Mouse (Mus musculus) T-cell, adult 66 days (primary cell): ENCODE data around the gene Fam189b. TPM values are rescaled to one million over a fixed set of nuclear protein-coding genes. Genes with fewer than 3 reads are reported as not detected.

Experiments
- total RNA-seq, 2 experiments: library from RNA; stranded (reverse); gene quantifications; 3 replicates in 1 of 2; 4 replicates in 1 of 2; pipeline ENCODE4 v1.2.4; 2023

Fam189b gene
- total RNA-seq = 100 to 1,000 TPM; 178 to 181 TPM

DNA sequence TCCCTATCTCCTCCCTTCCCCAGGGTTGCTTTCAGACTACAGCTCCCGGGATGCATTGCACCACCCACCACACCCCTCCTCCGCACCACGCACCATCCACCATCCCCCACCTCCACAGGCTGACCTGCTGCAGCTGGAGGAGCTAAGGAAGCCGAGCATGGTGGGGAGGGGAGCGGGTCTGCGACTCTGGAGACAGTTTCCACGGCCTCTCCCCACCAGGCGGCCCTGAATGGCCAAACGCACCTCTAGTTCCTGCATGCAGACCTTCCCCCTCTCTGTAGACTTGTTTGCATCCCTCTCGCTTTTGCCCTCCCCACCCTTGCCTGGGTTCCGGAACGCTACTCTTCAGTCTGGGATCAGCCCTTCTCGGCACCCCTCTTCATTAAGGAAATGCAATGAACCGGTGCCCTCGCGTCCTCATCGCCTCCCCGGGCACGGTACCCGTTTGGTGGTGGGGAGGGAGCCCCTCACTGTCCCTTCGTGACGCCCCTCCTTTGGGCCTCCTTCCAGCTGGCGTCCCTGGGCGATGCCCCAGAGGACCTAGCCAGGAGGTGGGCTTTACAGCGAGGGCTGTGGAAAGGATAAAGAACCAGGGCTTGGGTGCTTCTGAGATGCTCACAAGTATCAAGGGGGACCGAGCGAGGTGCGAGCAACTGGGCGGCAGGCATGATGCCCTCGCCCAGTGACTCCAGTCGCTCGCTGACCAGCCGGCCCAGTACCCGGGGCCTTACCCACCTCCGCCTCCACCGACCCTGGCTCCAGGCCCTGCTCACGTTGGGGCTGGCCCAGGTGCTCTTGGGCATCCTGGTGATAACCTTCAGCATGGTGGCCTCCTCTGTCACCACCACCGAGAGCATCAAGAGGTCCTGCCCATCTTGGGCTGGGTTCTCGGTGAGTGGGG, at the start of gene Fam189b:
Fam189b (plus strand) TSS at position 86 of the 901 bp plus-strand sequence.

DNA sequence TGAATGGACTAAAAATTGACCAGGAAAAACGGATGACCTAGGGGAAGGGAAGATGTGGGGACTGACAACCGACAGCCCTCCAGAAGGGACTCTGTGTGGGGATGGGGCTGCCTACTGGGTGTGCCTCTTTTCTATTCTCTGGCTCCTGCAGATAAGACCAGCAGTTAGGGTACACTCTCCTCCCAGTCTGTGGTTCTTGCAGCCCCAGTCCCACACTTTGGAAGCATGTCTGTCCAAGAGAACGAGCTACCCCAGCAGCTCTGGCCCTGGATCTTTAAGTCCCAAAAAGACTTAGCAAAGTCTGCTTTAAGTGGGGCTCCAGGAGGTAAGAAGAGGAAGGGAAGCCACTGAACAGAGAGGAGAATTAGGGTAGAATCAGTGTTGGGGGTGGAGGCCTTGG, 47.0 kb upstream of the Fam189b start, which contains the start of gene Pklr:
Pklr (plus strand) TSS at position 185 of the 400 bp plus-strand sequence.

DNA sequence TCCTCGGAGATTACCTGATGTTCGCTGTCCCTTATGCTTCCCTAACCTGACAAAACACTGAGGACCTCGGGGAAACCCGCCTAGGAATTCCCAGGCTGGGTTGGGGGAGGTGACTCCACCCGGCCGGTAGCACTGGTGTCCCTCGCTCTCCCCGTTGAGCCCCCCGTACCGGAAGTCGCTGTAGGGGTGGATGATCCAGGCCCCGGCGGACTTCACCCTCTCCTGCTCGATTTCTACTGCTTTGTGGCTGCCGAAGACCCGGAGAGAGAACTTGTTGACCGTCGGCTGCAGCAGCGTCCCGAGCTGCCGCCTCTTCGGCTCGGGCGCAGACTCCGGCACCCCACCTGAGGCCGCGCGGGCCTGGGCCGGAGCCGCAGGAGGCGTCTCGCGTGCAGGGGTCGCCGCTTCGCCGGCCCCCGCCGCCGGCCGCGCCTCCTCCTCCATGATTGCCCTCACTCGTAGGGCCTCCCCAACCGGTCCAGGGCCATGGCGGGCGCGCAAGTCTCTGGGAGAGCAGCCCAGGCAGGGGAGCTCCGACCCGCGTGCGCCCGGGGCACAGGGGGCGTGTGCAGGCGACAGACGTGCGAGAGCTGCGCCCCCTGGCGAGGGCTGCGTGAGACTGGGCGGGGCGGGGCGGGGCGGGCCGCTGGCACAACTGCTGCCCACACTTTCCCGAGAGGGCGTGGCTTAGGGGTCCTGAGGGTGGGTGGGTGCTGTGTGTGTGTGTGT, 23.2 kb upstream of the Fam189b start, which contains the start of gene Hcn3:
Hcn3 (minus strand) TSS at position 581 of the 729 bp plus-strand sequence.

DNA sequence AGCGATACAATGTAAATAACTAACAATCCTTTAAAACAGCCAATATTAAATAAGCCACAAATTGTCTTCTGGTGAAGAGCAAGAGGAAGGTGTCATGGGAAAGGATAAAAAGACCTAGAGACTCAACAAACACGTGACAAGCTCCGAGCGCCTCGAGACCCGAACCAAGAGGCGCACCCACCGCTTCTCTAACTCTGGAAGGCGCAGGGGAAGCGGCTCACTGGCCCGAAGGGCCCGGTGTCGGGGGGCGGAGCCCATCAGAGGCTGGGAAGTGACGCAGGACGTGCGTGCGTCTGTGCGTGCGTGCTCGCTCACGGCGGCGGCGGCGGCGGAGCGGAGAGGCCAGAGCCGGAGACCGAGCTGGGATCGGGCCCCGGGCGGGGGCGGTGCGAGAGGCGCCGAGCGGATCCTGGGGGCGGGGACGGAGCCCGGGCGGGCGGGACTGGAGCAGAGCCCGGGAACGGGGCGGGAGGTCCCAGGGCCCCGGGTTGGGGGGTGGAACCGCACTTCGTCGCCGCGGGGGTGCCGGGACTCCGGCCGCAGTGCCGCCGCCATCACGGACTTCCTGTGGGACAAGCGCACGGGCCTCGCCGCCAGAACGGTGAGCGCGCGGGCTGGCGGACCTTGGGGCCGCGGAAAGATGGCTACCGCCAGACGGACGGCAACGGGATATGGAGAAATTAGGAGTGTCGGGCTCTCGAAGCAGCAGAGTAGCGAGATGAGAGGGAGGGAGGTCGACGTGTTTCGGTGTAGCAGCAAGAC, 18.3 kb upstream of the Fam189b start, which contains the start of gene Clk2:
Clk2 (plus strand) TSS at position 290 of the 762 bp plus-strand sequence.

DNA sequence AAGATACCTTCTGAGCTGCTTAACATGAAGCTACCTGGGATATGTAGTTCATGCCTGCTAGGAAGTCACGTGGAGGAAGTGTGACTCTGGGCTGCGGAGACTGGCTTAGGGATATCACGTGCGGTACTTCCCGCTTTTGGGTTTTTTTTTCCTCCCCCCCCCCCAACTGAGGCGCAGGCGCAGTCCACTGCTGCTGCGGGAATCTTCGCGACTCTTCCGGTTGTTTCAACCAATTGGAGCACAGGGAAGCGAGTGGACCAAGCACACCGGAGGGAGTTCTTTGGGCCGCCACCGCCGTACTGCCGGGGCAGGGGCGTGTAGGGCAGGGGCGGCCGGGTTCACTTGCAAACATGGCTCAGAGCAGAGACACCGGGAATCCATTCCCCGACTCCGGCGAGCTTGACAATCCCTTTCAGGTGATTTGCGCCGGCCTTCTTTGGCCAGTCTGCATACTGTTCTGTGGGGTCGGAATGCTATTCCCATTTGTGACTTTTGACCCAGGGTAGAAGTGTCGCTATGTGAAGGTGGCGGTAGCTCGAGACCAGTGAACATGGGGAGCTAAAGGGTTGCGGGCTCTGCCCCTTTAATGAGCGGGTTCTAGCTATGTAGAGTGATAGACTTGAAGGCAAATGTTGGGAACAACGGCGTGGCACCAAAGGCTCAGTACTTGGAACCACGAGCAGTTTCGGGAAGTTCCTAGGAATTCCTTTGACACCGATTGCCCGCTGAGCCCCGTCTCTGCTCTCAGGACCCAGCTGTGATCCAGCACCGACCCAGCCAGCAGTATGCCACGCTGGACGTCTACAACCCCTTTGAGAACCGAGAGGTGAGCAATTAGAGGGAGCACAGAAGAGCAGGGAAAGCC, 5.5 kb upstream of the Fam189b start, which contains the start of gene Scamp3:
Scamp3 (plus strand) TSS at position 232 of the 865 bp plus-strand sequence.

DNA sequence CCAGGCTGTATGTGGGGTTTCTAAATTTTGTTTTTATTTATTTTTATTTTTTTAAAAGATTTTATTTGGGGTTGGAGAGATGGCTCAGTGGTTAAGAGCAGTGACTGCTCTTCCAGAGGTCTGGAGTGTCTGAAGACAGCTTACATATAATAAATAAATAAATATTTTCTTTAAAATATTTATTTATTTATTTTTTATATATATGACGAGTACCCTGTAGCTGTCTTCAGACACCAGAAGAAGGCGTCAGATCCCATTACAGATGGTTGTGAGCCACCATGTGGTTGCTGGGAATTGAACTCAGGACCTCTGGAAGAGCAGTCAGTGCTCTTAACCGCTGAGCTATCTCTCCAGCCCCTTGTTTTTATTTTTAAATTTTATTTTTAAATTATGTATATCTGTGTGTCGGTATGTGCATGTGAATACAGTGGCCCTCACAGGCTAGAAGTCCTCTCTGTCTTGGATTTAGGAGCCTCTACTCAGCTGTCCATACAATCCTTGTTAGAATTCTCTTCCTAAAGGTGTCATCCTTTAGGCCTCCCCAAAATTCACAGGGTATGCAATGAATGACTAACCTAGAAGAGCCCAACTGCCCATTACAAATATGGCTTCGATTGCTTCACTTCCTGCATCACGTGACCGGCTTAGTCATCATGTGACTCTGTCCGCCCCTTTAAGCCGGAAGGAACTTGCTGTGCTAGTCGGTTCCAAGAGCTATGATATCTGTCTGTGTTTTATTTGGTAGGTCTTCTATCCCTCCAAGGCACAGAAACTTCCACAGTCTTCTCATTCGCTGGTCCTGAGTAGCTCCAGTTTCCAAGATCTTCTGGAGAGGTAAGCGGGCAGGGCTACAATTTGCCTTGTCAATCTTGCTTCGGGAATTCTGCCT, 19.6 kb downstream of the Fam189b start, which contains the start of gene Gba:
Gba (plus strand) TSS at position 676 of the 889 bp plus-strand sequence.

DNA sequence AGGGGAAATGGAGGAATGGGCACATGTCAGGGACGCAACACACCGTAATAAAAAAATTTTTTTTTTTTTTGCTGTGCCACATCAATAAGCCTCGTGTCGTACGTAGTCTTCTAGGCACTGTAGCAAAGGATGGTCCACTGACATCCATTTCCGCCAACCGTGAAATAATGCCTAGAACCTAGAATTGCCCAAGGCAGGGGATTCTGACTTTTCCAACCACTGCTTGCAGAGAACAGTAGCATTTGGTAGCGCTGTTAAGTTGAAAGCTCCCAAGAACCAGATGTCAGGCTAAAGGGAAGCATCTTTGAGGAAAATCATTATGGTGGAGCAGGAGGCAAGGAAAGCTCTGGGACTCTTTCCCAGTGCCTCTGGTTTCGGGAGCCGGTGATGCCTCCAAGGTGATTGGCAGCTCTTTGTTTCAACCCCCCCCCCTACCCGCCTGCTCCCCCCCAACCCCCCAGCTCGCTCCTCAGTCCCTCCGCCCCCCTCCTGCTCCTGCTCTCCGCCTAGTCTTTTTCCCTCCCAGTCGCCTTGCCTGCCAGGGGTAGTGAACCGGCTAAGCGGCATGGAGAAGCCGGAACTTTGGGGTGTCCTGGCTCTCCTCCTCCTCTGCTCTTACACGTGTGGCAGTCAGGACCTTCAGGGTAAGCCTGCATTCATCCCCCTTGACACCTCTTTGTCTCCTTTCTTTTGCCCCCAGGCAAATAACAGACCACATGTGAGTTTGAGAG, 31.9 kb downstream of the Fam189b start, which contains the start of gene Thbs3:
Thbs3 (plus strand) TSS at position 500 of the 731 bp plus-strand sequence.

DNA sequence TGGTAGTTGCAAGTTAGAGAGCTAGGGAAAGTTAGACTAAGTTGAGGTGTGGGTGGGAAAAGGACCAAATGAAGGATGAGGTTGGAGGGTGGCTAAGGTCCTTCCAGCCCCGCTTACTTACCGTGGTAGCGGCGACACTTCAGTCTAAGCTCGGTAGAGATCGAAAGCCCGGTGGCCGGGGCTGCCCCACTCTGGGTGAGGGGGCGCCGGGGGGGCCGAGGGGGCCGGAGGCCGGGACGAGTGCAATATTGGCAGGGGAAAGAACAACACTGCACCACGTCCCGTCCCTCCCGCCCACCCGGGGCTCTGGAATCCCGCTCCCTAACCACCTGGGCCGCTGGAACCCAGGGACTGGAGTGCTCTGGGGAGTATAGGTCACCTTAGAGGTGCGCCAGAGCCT, 44.0 kb downstream of the Fam189b start, which contains the start of gene Mtx1:
Mtx1 (minus strand) TSS at position 189 of the 400 bp plus-strand sequence.

DNA sequence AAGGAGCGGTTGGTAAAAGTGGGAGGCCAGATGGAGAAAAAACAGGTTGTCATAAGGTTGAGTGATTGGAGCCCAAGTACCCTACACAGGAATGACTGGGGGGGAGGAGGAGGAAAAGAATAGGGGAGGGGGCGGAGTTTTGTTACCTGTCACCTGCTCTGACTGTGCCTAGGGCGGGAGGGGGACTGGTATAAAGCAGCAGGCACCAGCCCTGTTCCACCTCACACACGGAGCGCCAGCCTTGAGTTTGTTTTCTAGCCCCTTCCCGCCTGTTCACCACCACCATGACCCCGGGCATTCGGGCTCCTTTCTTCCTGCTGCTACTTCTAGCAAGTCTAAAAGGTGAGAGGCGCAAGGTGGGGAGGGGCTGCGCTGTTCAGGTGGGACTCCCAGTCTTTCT, 45.9 kb downstream of the Fam189b start, which contains the start of gene Muc1:
Muc1 (plus strand) TSS at position 222 of the 400 bp plus-strand sequence.

Other genes starting within 250 kb of the Fam189b start
- gene Ash1l, start 232.5 kb upstream of the Fam189b start, total RNA-seq = 10 to 100 TPM; 82.1 to 86.5 TPM
- 100 to 1,000 TPM in 1 of 2 experiments, 10 to 100 TPM in 1; 94.8 to 105 TPM for gene Dap3, start 232.0 kb upstream of the Fam189b start, total RNA-seq
- 10 to 100 TPM; 61.7 to 65.0 TPM for gene Rusc1, start 89.8 kb upstream of the Fam189b start, total RNA-seq
- under 1 TPM in 1 of 2 experiments, not detected in 1; 0.26 TPM for gene Gm43738, start 82.0 kb upstream of the Fam189b start, total RNA-seq
- 10 to 100 TPM; 32.7 to 40.2 TPM for gene Fdps, start 81.2 kb upstream of the Fam189b start, total RNA-seq
- under 1 TPM; 0.74 to 0.96 TPM for gene Pklr, start 47.0 kb upstream of the Fam189b start, total RNA-seq
- gene Hcn3, start 22.9 kb upstream of the Fam189b start, total RNA-seq = 10 to 100 TPM; 11.3 to 14.4 TPM
- gene Clk2, start 18.3 kb upstream of the Fam189b start, total RNA-seq = 100 to 1,000 TPM; 123 to 131 TPM
- gene Scamp3, start 5.7 kb upstream of the Fam189b start, total RNA-seq = 100 to 1,000 TPM; 159 to 177 TPM
- 10 to 100 TPM; 64.0 to 68.6 TPM for gene Gba, start 19.8 kb downstream of the Fam189b start, total RNA-seq
- gene Thbs3, start 32.0 kb downstream of the Fam189b start, total RNA-seq = 1 to 10 TPM; 3.4 to 6.3 TPM
- gene Mtx1, start 43.9 kb downstream of the Fam189b start, total RNA-seq = 10 to 100 TPM; 85.4 to 95.2 TPM
- gene Muc1, start 45.9 kb downstream of the Fam189b start, total RNA-seq = under 1 TPM in 1 of 2 experiments, not detected in 1; 0.87 TPM
- gene Krtcap2, start 62.8 kb downstream of the Fam189b start, total RNA-seq = 100 to 1,000 TPM; 100 to 110 TPM
- gene Trim46, start 63.2 kb downstream of the Fam189b start, total RNA-seq = 1 to 10 TPM; 1.6 to 2.3 TPM
- 10 to 100 TPM; 68.1 to 70.0 TPM for gene Dpm3, start 76.2 kb downstream of the Fam189b start, total RNA-seq
- gene Slc50a1, start 87.4 kb downstream of the Fam189b start, total RNA-seq = 100 to 1,000 TPM in 1 of 2 experiments, 10 to 100 TPM in 1; 98.1 to 113 TPM
- gene Efna1, start 98.0 kb downstream of the Fam189b start, total RNA-seq = not detected
- not detected for gene Efna3, start 139.8 kb downstream of the Fam189b start, total RNA-seq
- not detected for gene Efna4, start 154.9 kb downstream of the Fam189b start, total RNA-seq
- 10 to 100 TPM; 11.4 to 12.0 TPM for gene Adam15, start 166.9 kb downstream of the Fam189b start, total RNA-seq
- gene Dcst2, start 178.8 kb downstream of the Fam189b start, total RNA-seq = not detected
- gene Dcst1, start 182.1 kb downstream of the Fam189b start, total RNA-seq = under 1 TPM in 1 of 2 experiments, not detected in 1; 0.76 TPM
- gene Zbtb7b, start 211.6 kb downstream of the Fam189b start, total RNA-seq = 100 to 1,000 TPM in 1 of 2 experiments, 10 to 100 TPM in 1; 98.0 to 107 TPM
- gene Lenep, start 219.7 kb downstream of the Fam189b start, total RNA-seq = under 1 TPM in 1 of 2 experiments, not detected in 1; 0.89 TPM
- gene Flad1, start 228.7 kb downstream of the Fam189b start, total RNA-seq = 10 to 100 TPM; 34.1 to 34.4 TPM
- gene Cks1b, start 235.2 kb downstream of the Fam189b start, total RNA-seq = 10 to 100 TPM in 1 of 2 experiments, 1 to 10 TPM in 1; 6.3 to 11.8 TPM
- 10 to 100 TPM; 87.6 to 92.3 TPM for gene Shc1, start 235.3 kb downstream of the Fam189b start, total RNA-seq
- gene Pygo2, start 247.1 kb downstream of the Fam189b start, total RNA-seq = 10 to 100 TPM; 45.5 to 46.1 TPM